Mouse (Mus musculus) heart, postnatal 14 days (tissue): ENCODE measurements at regions not wholly inside any gene's neighbourhood (a gene's known extent, or its start where the extent isn't known, plus 50 kb on each side); places are given as distances from the start of the nearest gene placed in this dataset.
"Not testable (repeated sequence)": the region's sequence is repeated elsewhere in the genome, so short reads cannot be mapped to it uniquely, and the experiment has no call there.

Experiments
- DNase-seq, 2 experiments: peaks; one replicate each; pipeline ENCODE4 v3.0.0; 2021 to 2022
- intact Hi-C: fragments of 180-260 bp; cut with DNase I; formaldehyde crosslinking; loops from one replicate; pipeline ENCODE4 v1.15.1; 2025

DNA sequence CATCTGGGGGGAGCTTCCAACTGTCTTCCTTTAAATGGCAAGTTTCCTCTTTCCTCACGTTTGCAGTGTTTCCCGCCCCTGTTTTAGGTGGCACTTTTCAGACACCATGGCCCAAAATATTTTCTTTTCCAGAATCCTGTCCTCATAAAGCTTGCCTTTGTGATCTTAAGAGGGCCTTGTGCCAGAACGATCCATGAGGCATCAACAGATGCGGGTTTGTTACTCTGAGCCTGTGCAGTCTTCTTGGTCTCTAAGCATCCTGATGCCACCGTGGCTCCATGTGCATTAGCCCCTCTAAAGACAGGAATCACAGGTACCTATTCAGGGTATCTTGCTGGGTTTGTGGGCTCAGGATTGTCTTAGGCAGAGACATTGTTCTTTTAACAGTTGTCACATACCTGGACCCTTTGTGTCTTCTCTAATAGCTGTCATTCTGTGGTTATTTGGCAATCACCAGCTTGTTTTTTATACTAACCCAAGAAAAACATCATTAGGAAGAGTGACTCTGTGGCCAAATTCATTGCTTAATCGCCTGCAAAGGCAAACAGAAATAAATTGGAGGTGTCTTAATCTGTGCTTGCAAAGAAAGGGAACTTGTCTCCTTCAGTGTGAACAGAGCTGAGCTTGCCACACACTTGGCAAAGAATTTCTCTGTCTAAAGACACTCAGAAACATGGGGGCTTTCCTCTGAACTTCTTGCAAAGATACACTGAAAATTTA lies 179.3 kb downstream of the Nuak1 start:
- intact Hi-C loops: no loop called here

GRCm38 (mm10) chr10:84262943-84263342 lies 177.5 kb downstream of the Nuak1 start:
- intact Hi-C loops: no loop called here
- no peak for DNase-seq

More for the DNA sequence above, 179.3 kb downstream of the Nuak1 start:
- no peak for DNase-seq

DNA sequence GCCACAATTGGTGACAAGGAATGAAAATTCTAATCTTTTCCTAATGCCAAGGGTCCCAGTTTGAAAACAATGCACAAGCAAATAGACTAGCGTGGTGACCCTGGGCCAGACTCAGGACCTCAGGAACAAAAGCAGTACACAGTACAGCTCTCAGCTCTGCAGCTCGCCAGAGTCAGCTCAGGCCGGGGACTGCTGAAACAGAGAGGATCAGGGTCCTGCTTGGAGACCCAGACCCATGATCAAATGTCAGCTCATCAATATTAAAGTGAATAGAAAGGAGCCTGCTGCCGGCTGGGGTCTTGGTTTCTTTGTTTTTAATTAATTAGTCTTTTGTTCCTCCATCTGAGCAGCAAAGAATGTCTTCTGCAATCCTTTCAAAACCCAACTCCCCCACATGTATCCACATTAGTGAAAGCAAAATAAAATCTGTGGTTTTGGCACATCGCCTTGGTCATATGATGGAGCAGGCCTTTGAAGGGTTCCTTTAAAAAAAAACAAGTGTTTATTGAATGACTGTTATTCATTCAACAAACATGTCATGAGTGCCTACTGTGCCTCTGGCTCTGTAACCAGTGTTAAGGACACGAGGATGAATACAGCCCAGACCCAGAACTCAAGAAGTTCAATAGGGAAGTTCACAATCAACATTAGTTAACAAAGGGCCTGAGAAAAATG lies 154.4 kb downstream of the Nuak1 start:
- intact Hi-C loops: no loop called here
- peak in 1 of 2 experiments; percentile 12 for DNase-seq

- intact Hi-C loops: no loop called here
- DNase-seq: no peak
Measured at GRCm38 (mm10) chr10:84294422-84294821, 146.0 kb downstream of the Nuak1 start.

- intact Hi-C loops: no loop called here
Measured at GRCm38 (mm10) chr10:84296168-84296567, 144.2 kb downstream of the Nuak1 start.

DNA sequence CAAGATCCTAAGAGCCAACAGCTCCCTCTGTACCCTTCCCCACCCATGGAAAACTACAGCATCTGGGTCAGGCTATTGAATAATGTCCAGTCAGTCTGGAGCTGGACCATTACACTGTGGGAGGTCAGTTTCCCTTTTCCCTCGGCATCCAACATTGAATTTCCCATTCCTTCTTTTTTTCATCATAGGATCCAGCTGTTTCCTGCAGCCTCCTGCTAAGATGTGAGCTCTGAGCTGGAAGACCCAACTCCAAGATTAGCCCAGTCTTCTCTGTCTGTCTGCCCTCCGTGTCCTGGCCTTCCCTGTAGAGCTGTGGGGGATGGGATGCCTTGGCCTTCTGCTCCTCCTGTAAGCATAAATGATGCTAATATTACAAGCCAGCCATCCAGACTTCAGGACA lies 138.8 kb downstream of the Nuak1 start:
- intact Hi-C loops: no loop called here
- DNase-seq: peak; percentile 11 to 31

More at GRCm38 (mm10) chr10:84296168-84296567, 144.2 kb downstream of the Nuak1 start:
- no peak for DNase-seq

- DNase-seq: no peak
- intact Hi-C loops: no loop called here
Measured at GRCm38 (mm10) chr10:84302821-84303520, 137.4 kb downstream of the Nuak1 start.

- DNase-seq, intact Hi-C loops: not testable (repeated sequence)
Measured at GRCm38 (mm10) chr10:84308746-84309145, 131.7 kb downstream of the Nuak1 start.

DNA sequence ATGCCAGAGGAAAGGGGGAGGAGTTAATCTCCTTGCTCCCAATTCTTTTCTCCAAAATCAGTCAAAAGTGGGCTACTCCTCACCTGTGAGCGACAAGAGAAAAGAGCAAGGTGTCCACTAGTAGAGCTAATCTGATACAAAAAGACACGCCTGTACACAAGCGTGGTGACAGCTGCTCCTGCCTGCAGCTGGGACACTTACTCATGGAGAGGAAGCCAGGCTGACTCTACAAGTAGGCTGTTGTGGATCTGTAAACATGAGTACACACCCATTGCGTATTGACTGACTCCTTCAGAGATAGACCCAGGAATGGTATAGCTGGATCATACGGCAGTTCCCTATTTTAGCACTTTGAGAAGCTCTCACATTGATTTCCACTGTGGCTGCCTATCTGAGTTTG lies 129.7 kb downstream of the Nuak1 start:
- intact Hi-C loops: no loop called here
- DNase-seq: no peak

GRCm38 (mm10) chr10:84312656-84313055 lies 127.7 kb downstream of the Nuak1 start:
- intact Hi-C loops: no loop called here
- no peak for DNase-seq

- DNase-seq: no peak
- intact Hi-C loops: no loop called here
Measured at GRCm38 (mm10) chr10:84316857-84317256, 123.5 kb downstream of the Nuak1 start.

DNA sequence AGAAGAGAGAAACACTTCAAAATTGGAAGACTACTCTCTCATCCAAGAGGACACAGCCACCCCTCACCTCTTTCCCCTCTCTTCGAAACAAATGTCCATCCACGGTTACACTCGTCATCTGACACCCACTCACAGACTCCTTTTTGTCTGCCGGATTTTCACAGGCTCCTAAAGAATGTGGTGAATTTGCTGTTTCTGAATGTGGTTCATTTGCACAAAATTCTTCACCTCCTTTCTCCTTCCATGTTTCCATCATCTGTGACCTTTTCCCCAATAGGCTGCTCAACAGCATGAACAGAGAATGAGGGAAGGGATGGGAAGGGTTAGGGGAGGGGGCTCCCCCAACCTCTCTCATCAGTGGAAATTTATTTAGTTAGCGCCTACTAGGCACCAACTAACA lies 122.4 kb downstream of the Nuak1 start:
- intact Hi-C loops: no loop called here
- DNase-seq: no peak
